Mouse (Mus musculus) midbrain, postnatal 0 days (tissue): ENCODE measurements around the gene Ddi2. TPM values are rescaled to one million over a fixed set of nuclear protein-coding genes. Genes with fewer than 3 reads are reported as not detected.
A peak's percentile ranks its signal among the peaks of the same experiment; 100 is the strongest.

Experiments used
- ATAC-seq: fragments of 200-750 bp; cut with Nextera tagmentation; 2 replicates; pipeline ENCODE4 v1.8.0; 2017; ENCODE audit warnings: moderate number of reproducible peaks, mild to moderate bottlenecking, moderate TSS enrichment, moderate library complexity; ENCODE audit not compliant: low FRiP score
- DNase-seq: peaks from one replicate; pipeline ENCODE4 v3.0.0-alpha.2; 2015; ENCODE audit warnings: low spot score
- H3K27ac ChIP-seq: fragments of 300-500 bp; sonication (generic); 2 replicates; pipeline ENCODE4 v1.5.1; 2014; ENCODE audit warnings: low read depth, mild to moderate bottlenecking, low read length, mixed read lengths
- H3K27me3 ChIP-seq: fragments of 300-500 bp; sonication (generic); 2 replicates; pipeline ENCODE4 v1.6.1; 2014; ENCODE audit warnings: low read length, control low read depth, mixed read lengths; ENCODE audit not compliant: insufficient read depth
- H3K36me3 ChIP-seq: fragments of 300-500 bp; sonication (generic); 2 replicates; pipeline ENCODE4 v1.6.1; 2014; ENCODE audit warnings: low read length, control low read depth, mixed read lengths; ENCODE audit not compliant: insufficient read depth
- H3K4me1 ChIP-seq: fragments of 300-500 bp; sonication (generic); 2 replicates; pipeline ENCODE4 v1.6.1; 2014; ENCODE audit warnings: mild to moderate bottlenecking, control low read depth, antibody characterized with exemption, low read length, mixed read lengths; ENCODE audit not compliant: insufficient read depth
- H3K4me2 ChIP-seq: fragments of 300-500 bp; sonication (generic); 2 replicates; pipeline ENCODE4 v1.6.1; 2014; ENCODE audit warnings: low read depth, mild to moderate bottlenecking, low read length, mixed read lengths; ENCODE audit not compliant: poor library complexity, severe bottlenecking
- H3K4me3 ChIP-seq: fragments of 300-500 bp; sonication (generic); 2 replicates; pipeline ENCODE4 v1.5.1; 2014; ENCODE audit warnings: low read depth, mild to moderate bottlenecking, low read length, moderate library complexity
- H3K9ac ChIP-seq: fragments of 300-500 bp; sonication (generic); replicated peaks from 2 replicates; pipeline ENCODE4 v1.6.1; 2014; ENCODE audit warnings: mild to moderate bottlenecking, low read length, moderate library complexity, mixed read lengths; ENCODE audit not compliant: poor library complexity, severe bottlenecking
- H3K9me3 ChIP-seq: fragments of 300-500 bp; sonication (generic); 2 replicates; pipeline ENCODE4 v1.6.1; 2016; ENCODE audit warnings: low read length, control low read depth
- CTCF ChIP-seq: IDR thresholded peaks from 2 replicates; pipeline ENCODE4 v1.5.1; 2016; ENCODE audit warnings: antibody characterized with exemption, mild to moderate bottlenecking
- WGBS: fragments of 180-500 bp; shearing (Covaris S2); extraction: QIAGEN DNeasy Blood & Tissue Kit; methylation state at CpG from one replicate; pipeline ENCODE4 v1.1.7; 2014; 5-methylcytosine and 5-hydroxymethylcytosine counted together
- polyA plus RNA-seq: library from polyadenylated mRNA; unstranded; fragments of >200 nt; fragmentation: Nextera tagmentation; extraction: Ambion mirVana; gene quantifications from 2 replicates; pipeline ENCODE4 v1.2.1, GENCODE M21; 2015
- total RNA-seq: library from RNA; depleted of rRNA; stranded (reverse); fragments of >200 nt; gene quantifications from 2 replicates; pipeline ENCODE4 v1.2.3, GENCODE M21; 2014

Gene Ddi2
- total and polyA plus RNA-seq, 2 experiments from 2014 or later, result 9.2 to 25.7 TPM

DNA sequence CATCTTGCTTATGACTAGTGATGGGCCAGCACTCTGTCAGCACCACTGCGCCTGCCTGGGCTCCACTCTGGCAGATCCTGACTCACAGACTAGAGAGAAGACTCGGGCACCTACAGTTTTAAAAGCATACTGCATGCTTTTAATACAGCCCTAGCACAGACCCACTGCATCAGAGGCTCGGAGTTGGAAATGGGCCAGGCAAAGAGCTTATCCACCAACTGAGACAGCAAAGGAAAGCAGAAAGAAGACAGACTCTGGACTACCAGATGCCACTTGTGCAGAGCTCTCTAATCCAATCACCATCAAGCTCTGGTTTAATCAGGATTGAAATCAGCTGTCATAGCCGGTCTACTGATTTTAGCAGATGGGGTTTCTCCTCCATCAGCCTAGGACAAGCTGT lies 17.9 kb downstream of the Ddi2 start:
- ATAC-seq, result peak; percentile 31; the same call in 1 of the 2 replicates
- WGBS, result 64% methylated on average over 4 of the region's 4 CpGs
- TF ChIP-seq CTCF, result no peak
- Histone ChIP-seq H3K36me3 (peaks cover 66% of the 10 kb centered on the region), H3K9me3 (no peaks in the 10 kb centered on the region), H3K4me2 (no peak overlapping the region), H3K27ac (no peak overlapping the region), H3K4me1 (no peaks in the 10 kb centered on the region), H3K27me3 (no peaks in the 10 kb centered on the region), H3K9ac (no peak overlapping the region), H3K4me3 (no peak overlapping the region)
- peak; percentile 90 for DNase-seq

DNA sequence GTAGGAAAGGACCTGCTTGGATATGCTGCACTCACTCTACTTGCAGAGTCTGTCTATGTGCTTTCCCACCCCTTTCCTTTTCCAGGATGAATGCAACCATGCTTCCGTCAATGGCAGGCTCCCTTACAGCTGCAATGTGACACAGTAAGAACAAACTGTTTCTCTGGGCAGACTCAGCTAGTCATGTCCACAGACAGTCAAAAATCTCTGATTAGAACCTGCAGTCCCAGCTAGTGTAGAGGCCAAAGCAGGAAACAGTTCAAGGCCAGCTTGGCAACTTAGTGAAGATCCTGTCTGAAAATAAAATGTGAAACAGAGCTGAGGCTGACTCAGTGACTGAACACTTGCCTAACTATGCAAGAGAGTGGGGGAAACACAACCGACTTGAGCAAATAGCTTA lies 18.6 kb downstream of the Ddi2 start:
- DNase-seq (no peak), ATAC-seq (no peak)
- no peak for TF ChIP-seq CTCF
- Histone ChIP-seq H3K9ac (no peak overlapping the region), H3K27ac (no peak overlapping the region), H3K4me1 (no peaks in the 10 kb centered on the region), H3K4me3 (no peak overlapping the region), H3K27me3 (no peaks in the 10 kb centered on the region), H3K9me3 (no peaks in the 10 kb centered on the region), H3K36me3 (peaks cover 70% of the 10 kb centered on the region), H3K4me2 (no peak overlapping the region)
- 87% methylated on average over 2 of the region's 2 CpGs for WGBS

DNA sequence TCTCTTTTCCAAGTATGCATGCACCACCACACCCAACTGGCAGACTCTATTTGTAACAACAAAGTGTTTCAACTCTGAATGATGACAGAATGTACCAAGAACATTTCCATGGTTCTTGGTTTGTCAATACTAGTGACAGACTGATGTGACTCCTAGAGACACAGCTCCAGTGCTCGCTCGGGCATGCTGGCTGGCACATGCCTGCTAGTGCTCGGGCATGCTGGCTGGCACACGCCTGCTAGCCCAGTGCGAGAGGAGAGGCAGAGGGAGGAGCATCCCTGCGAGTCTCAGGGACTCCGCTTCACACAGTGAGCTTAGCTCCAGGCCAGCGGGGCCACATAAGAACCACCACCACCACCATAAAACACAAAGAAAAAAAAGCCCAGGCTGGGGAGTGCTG lies 28.5 kb downstream of the Ddi2 start:
- Histone ChIP-seq H3K4me1 (no peaks in the 10 kb centered on the region), H3K4me2 (no peak overlapping the region), H3K9ac (no peak overlapping the region), H3K27me3 (no peaks in the 10 kb centered on the region), H3K27ac (no peak overlapping the region), H3K9me3 (no peaks in the 10 kb centered on the region), H3K36me3 (peaks cover 49% of the 10 kb centered on the region), H3K4me3 (no peak overlapping the region)
- no peak for TF ChIP-seq CTCF
- DNase-seq (no peak), ATAC-seq (no peak)
- 98% methylated on average over 8 of the region's 8 CpGs for WGBS

DNA sequence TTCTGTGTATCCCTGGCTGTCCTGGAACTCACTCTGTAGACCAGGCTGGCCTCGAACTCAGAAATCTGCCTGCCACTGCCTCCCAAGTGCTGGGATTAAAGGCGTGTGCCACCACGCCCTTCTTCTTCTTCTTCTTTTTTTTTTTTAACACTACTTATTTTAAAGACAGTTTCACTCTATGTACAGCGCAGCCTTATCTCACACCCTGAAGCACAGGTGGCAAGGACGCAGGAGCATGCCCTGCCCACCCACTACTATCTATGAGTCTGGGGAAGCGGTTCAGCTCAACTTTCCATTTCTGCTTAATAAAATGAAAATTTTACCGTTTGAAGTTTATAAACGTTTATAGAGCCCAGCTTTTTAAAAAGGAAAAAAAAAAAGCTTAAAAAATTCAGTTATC lies 34.7 kb downstream of the Ddi2 start:
- Histone ChIP-seq H3K9ac (no peak overlapping the region), H3K27me3 (no peaks in the 10 kb centered on the region), H3K4me1 (no peaks in the 10 kb centered on the region), H3K4me2 (no peak overlapping the region), H3K9me3 (no peaks in the 10 kb centered on the region), H3K4me3 (no peak overlapping the region), H3K36me3 (peaks cover 37% of the 10 kb centered on the region), H3K27ac (no peak overlapping the region)
- 92% methylated on average over 8 of the region's 8 CpGs for WGBS
- DNase-seq (no peak), ATAC-seq (no peak)
- no peak for TF ChIP-seq CTCF

DNA sequence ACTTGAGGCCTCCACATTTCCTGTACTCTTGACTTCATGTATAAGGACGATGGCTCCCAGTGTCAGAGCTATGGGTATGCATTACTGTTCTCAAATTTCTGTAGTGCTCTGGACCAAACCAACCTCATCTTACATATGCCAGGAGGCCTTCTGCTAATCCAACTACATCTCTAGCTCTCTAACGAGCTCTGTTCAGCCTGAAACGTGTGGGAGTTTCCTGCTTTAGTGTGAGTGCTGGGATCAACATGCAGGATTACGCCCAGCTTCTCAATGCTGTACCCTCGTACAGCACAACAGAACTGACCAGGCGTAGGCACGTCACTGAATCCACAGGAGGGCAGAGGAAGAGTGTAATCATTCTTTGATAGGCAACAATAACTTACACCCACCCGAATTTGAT lies 36.7 kb downstream of the Ddi2 start:
- TF ChIP-seq CTCF, result no peak
- peaks cover 30% of the 10 kb centered on the region for H3K36me3 ChIP-seq

DNA sequence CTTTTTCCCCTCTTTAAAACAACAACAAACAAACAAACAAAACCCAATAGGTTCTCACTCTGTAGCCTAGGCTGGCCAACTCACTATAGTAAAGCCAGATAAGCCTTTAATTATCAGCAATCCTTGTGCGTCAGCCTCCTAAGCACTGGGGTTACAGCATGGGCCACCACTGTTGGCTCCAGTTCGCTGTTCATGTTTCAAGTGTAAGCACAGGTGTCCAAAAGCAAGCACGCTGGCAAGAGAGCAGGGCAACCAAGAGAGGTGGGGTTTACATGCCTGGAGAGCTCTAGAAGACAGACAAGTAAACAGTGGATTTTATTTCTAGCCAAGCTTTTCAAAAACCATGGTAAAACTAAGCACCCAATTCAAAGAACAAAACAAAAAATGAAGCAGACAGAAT lies 37.1 kb downstream of the Ddi2 start:
- ATAC-seq, result no peak
- WGBS, result 91% methylated on average over 3 of the region's 3 CpGs

More for the DNA sequence above, 36.7 kb downstream of the Ddi2 start:
- Histone ChIP-seq H3K4me3 (no peak overlapping the region), H3K27ac (no peak overlapping the region), H3K4me2 (no peak overlapping the region), H3K9me3 (no peaks in the 10 kb centered on the region), H3K4me1 (0 out of 2 replicates have a peak, but pooled peaks cover 2% of the 10 kb centered on the region), H3K9ac (no peak overlapping the region), H3K27me3 (no peaks in the 10 kb centered on the region)
- ATAC-seq (no peak), DNase-seq (no peak)
- WGBS, result 82% methylated on average over 8 of the region's 8 CpGs

More for the DNA sequence above, 37.1 kb downstream of the Ddi2 start:
- H3K4me2 ChIP-seq, result no peak overlapping the region
- no peaks in the 10 kb centered on the region for H3K27me3 ChIP-seq
- TF ChIP-seq CTCF, result no peak
- no peak overlapping the region for H3K9ac ChIP-seq
- no peaks in the 10 kb centered on the region for H3K9me3 ChIP-seq
- H3K36me3 ChIP-seq, result peaks cover 25% of the 10 kb centered on the region
- no peak for DNase-seq
- no peak overlapping the region for H3K4me3 ChIP-seq
- 0 out of 2 replicates have a peak, but pooled peaks cover 2% of the 10 kb centered on the region for H3K4me1 ChIP-seq
- H3K27ac ChIP-seq, result no peak overlapping the region
